Mouse (Mus musculus): ENCODE results near the gene Cmtm2b. TPM values are rescaled to one million over a fixed set of nuclear protein-coding genes. Genes with fewer than 3 reads are reported as not detected.

Cmtm2b gene
- polyA plus RNA-seq, 1 experiment, result 900 TPM

DNA sequence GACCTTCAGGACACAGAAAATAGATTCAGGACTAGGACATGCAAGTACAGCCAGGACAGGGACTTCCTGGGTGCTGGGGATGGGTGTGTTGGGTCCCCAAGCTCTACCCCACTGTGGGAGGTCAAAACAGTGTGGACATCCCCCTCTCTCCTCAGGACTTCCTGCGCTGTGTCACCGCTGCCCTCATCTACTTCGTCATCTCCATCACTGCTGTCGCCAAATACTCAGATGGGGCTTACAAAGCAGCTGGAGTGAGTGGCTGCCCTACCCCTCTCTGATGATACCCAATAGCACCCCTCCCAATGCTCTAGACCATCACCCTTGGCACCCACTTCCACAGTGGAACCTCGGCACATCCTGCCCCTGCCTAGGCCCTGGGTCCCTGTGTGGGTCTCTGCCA is 22.6 kb downstream of the Cmtm2b start:
- Histone ChIP-seq H3K36me3 (ENCODE audit: control insufficient read depth, insufficient read depth, low read length) (no peaks in the 10 kb centered on the region), H3K4me3 (ENCODE audit: control insufficient read depth, low read depth, low read length) (no peak overlapping the region), H3K27me3 (ENCODE audit: control insufficient read depth, insufficient read depth, low read length) (no peaks in the 10 kb centered on the region), H3K27ac (ENCODE audit: control insufficient read depth, insufficient read depth, low read depth, low read length) (no peak overlapping the region), H3K4me1 (ENCODE audit: control insufficient read depth, insufficient read depth, low read length) (peaks cover 18% of the 10 kb centered on the region)
- TF ChIP-seq POLR2A (IDR thresholded peaks at IDR 0.05; ENCODE audit: control insufficient read depth, low read depth, low read length), result no peak
- no peak for TF ChIP-seq CTCF (IDR thresholded peaks at IDR 0.05; ENCODE audit: control insufficient read depth, insufficient read depth, insufficient replicate concordance, low read depth, low read length)

DNA sequence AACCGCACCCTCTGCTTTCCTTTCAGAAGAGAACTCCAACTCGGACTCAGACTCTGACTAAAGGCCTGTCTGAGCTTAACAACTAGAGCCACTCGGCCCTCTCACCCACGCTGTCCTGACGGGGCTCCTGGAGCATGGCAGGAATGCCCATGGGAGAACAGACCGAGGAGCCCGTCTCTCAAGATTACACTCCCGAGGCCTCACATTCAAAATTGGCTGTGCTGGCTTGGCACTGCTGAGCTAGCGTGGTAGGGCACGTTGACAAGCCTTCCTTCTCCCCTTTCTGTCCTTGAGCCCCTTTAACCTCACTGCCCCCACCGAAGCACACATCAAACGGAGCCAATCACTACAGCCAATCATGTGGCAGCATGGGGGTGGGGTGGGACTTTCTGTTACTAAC is 24.7 kb downstream of the Cmtm2b start:
- Histone ChIP-seq H3K27ac (ENCODE audit: control insufficient read depth, insufficient read depth, low read depth, low read length) (no peak overlapping the region), H3K4me3 (ENCODE audit: control insufficient read depth, low read depth, low read length) (no peak overlapping the region), H3K4me1 (ENCODE audit: control insufficient read depth, insufficient read depth, low read length) (peaks cover 6% of the 10 kb centered on the region; the same call in 1 of the 2 replicates), H3K36me3 (ENCODE audit: control insufficient read depth, insufficient read depth, low read length) (no peaks in the 10 kb centered on the region), H3K27me3 (ENCODE audit: control insufficient read depth, insufficient read depth, low read length) (no peaks in the 10 kb centered on the region)
- TF ChIP-seq CTCF (IDR thresholded peaks at IDR 0.05; ENCODE audit: control insufficient read depth, insufficient read depth, insufficient replicate concordance, low read depth, low read length) (no peak), POLR2A (IDR thresholded peaks at IDR 0.05; ENCODE audit: control insufficient read depth, low read depth, low read length) (no peak)

DNA sequence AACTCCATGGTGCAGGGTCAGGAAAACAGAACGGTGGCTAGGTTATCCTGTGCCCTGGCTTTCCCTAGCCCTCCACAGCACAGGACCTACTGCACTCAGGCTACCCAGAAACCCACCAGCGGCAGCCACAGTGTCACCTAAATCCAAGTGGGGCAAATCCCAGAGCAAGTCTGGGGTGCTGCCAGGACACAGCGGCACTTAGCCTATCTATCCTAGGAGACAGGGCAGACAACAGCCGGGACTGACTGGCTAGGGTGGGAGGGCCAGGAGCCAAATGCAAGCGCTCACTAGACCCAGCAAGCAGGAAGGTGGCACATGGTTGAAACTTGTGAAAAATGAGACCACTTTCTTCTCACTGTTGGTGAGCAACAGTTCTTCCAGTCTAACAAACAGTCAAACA is 26.9 kb downstream of the Cmtm2b start:
- TF ChIP-seq CTCF (IDR thresholded peaks at IDR 0.05; ENCODE audit: control insufficient read depth, insufficient read depth, insufficient replicate concordance, low read depth, low read length), result no peak
- no peak for TF ChIP-seq POLR2A (IDR thresholded peaks at IDR 0.05; ENCODE audit: control insufficient read depth, low read depth, low read length)
- Histone ChIP-seq H3K4me3 (ENCODE audit: control insufficient read depth, low read depth, low read length) (no peak overlapping the region), H3K27me3 (ENCODE audit: control insufficient read depth, insufficient read depth, low read length) (no peaks in the 10 kb centered on the region), H3K4me1 (ENCODE audit: control insufficient read depth, insufficient read depth, low read length) (peaks cover 5% of the 10 kb centered on the region; the same call in 1 of the 2 replicates), H3K27ac (ENCODE audit: control insufficient read depth, insufficient read depth, low read depth, low read length) (no peak overlapping the region), H3K36me3 (ENCODE audit: control insufficient read depth, insufficient read depth, low read length) (no peaks in the 10 kb centered on the region)

DNA sequence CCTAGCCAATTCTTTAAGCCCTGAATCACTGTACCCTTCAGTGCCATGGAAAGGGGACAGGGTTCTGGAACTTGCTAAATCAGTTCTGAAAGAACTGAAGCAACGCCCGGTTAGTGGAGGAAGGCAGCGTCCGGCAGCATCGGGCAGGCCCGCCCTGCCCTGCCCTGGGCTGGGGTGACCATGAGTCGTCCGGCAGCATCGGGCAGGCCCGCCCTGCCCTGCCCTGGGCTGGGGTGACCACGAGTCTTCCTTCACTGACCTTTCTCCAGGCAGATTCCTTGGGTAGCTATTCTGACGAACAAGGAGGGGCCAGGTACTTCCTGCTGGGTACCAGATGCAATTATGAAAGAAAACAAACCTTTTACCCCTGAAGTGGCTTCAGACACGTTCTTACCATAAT is 28.0 kb downstream of the Cmtm2b start:
- no peak for TF ChIP-seq POLR2A (IDR thresholded peaks at IDR 0.05; ENCODE audit: control insufficient read depth, low read depth, low read length)
- TF ChIP-seq CTCF (IDR thresholded peaks at IDR 0.05; ENCODE audit: control insufficient read depth, insufficient read depth, insufficient replicate concordance, low read depth, low read length), result no peak

DNA sequence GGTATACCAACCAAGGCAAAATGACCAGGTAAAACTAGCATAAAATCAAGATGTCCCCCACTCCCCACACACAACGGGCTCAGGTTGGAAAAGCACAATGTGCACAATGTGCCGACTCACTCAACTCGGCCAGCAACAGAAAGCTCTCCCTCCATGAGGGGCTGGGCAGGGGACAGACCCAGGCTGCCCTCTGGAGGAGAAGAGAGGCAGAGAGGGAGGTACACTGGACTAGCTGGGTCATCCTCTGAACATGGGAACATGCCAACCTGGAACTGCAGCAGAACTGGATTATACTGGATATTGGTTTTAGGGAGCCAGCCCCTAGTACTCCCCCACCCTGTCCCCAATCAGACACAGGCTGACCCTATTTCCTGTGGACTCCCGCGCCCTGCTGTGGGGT is 31.2 kb downstream of the Cmtm2b start:
- Histone ChIP-seq H3K4me1 (ENCODE audit: control insufficient read depth, insufficient read depth, low read length) (no peaks in the 10 kb centered on the region; the same call in 1 of the 2 replicates), H3K36me3 (ENCODE audit: control insufficient read depth, insufficient read depth, low read length) (no peaks in the 10 kb centered on the region), H3K27ac (ENCODE audit: control insufficient read depth, insufficient read depth, low read depth, low read length) (no peak overlapping the region), H3K27me3 (ENCODE audit: control insufficient read depth, insufficient read depth, low read length) (no peaks in the 10 kb centered on the region), H3K4me3 (ENCODE audit: control insufficient read depth, low read depth, low read length) (no peak overlapping the region)
- TF ChIP-seq CTCF (IDR thresholded peaks at IDR 0.05; ENCODE audit: control insufficient read depth, insufficient read depth, insufficient replicate concordance, low read depth, low read length) (peak; percentile 2; the same call in 1 of the 2 replicates), POLR2A (IDR thresholded peaks at IDR 0.05; ENCODE audit: control insufficient read depth, low read depth, low read length) (no peak)

More for the DNA sequence above, 28.0 kb downstream of the Cmtm2b start:
- no peaks in the 10 kb centered on the region for H3K36me3 ChIP-seq (ENCODE audit: control insufficient read depth, insufficient read depth, low read length)
- peaks cover 5% of the 10 kb centered on the region; the same call in 1 of the 2 replicates for H3K4me1 ChIP-seq (ENCODE audit: control insufficient read depth, insufficient read depth, low read length)
- H3K27me3 ChIP-seq (ENCODE audit: control insufficient read depth, insufficient read depth, low read length), result no peaks in the 10 kb centered on the region
- no peak overlapping the region for H3K27ac ChIP-seq (ENCODE audit: control insufficient read depth, insufficient read depth, low read depth, low read length)
- H3K4me3 ChIP-seq (ENCODE audit: control insufficient read depth, low read depth, low read length), result no peak overlapping the region

DNA sequence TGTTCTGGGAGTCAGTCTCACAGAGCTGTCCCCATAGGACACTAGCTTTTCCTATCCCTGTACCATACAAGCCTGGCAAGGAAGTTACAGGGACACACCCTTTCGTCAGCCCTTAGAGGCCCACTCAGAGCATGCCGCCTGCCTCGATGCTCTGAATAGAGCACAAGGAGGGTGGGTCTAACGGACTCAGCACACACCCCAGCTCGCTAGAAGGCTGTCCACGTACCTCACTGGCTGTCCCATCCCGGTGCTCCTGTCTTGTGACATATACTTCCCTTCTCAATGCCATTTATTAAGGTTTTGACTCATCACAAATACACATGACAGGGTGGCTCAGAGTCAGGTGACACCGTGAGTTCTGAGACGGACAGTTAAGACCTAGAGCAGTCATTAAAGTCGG is 32.5 kb downstream of the Cmtm2b start:
- Histone ChIP-seq H3K36me3 (ENCODE audit: control insufficient read depth, insufficient read depth, low read length) (no peaks in the 10 kb centered on the region), H3K4me3 (ENCODE audit: control insufficient read depth, low read depth, low read length) (no peak overlapping the region), H3K27ac (ENCODE audit: control insufficient read depth, insufficient read depth, low read depth, low read length) (no peak overlapping the region), H3K4me1 (ENCODE audit: control insufficient read depth, insufficient read depth, low read length) (no peaks in the 10 kb centered on the region), H3K27me3 (ENCODE audit: control insufficient read depth, insufficient read depth, low read length) (no peaks in the 10 kb centered on the region)
- TF ChIP-seq CTCF (IDR thresholded peaks at IDR 0.05; ENCODE audit: control insufficient read depth, insufficient read depth, insufficient replicate concordance, low read depth, low read length) (no peak), POLR2A (IDR thresholded peaks at IDR 0.05; ENCODE audit: control insufficient read depth, low read depth, low read length) (no peak)

DNA sequence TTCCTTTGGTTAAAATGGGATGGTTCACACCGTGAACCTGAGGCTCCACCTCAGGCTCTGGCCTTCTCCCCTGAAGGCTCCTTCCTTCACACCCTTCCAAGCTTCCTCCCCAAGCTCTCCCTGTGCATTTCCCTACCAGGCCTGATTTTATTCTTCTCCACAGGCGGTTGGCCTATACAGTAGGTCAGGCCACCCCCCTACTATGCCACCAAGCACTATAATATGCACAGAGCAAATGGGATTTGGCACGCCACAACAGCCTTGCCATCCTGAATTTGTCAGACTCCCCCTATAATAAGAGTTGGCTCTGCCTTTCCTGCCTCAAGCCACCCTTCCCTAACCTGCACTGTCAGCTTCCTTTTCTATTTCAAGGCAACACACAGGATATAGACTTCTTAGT is 36.6 kb downstream of the Cmtm2b start:
- Histone ChIP-seq H3K27me3 (ENCODE audit: control insufficient read depth, insufficient read depth, low read length) (no peaks in the 10 kb centered on the region), H3K4me3 (ENCODE audit: control insufficient read depth, low read depth, low read length) (no peak overlapping the region), H3K27ac (ENCODE audit: control insufficient read depth, insufficient read depth, low read depth, low read length) (no peak overlapping the region), H3K36me3 (ENCODE audit: control insufficient read depth, insufficient read depth, low read length) (no peaks in the 10 kb centered on the region), H3K4me1 (ENCODE audit: control insufficient read depth, insufficient read depth, low read length) (no peaks in the 10 kb centered on the region)
- no peak for TF ChIP-seq CTCF (IDR thresholded peaks at IDR 0.05; ENCODE audit: control insufficient read depth, insufficient read depth, insufficient replicate concordance, low read depth, low read length)
- no peak for TF ChIP-seq POLR2A (IDR thresholded peaks at IDR 0.05; ENCODE audit: control insufficient read depth, low read depth, low read length)

All from testis, adult 2 months (tissue).